Mouse (Mus musculus) cerebellum, adult 2 months (tissue): ENCODE measurements at regions not wholly inside any gene's neighbourhood (a gene's known extent, or its start where the extent isn't known, plus 50 kb on each side); places are given as distances from the start of the nearest gene placed in this dataset.

Source experiments
- CTCF ChIP-seq: fragments of 200-500 bp; IDR thresholded peaks from 2 replicates; pipeline ENCODE4 v1.5.1; 2011; ENCODE audit warnings: low read depth, mild to moderate bottlenecking, control low read depth, low read length, moderate library complexity, borderline replicate concordance; ENCODE audit not compliant: insufficient read depth
- POLR2A ChIP-seq: fragments of 200-500 bp; IDR thresholded peaks from 2 replicates; pipeline ENCODE4 v1.6.1; 2011; ENCODE audit warnings: low read length, control low read depth, borderline replicate concordance; ENCODE audit not compliant: insufficient read depth

- no peak for TF ChIP-seq CTCF
- no peak for TF ChIP-seq POLR2A
Observed at GRCm38 (mm10) chr7:73624093-73624600, 82.5 kb upstream of the Chd2 start.
